Comparison of ENCODE assay signal across 9 mouse cellular contexts in genomic region chr7:125392536-125392935, GRCm38 (mm10). TPM values are rescaled to one million over a fixed set of nuclear protein-coding genes. Genes with fewer than 3 reads are reported as not detected.
A peak's percentile ranks its signal among the peaks of the same experiment; 100 is the strongest.
DNase-seq lines count a peak whose midpoint lies in the region; ATAC-seq and TF ChIP-seq lines count a peak whose summit lies in the region.
"Had no signal": no experiment of that assay in that cellular context is flagged by ENCODE, and none has a peak within 500 bp of the region (broad histone marks: within the 10 kb centered on the region; RNA-seq: fewer than 3 reads in every experiment).

No protein-coding gene starts in this region.

- 40% methylated on average over 3 of the region's 3 CpGs for WGBS in intestine, embryonic 14.5 days
- WGBS in intestine, postnatal 0 days: 40% methylated on average over 3 of the region's 3 CpGs
- 38% methylated on average over 3 of the region's 3 CpGs for WGBS in intestine, embryonic 16.5 days
- 55% methylated on average over 3 of the region's 3 CpGs for WGBS in midbrain, embryonic 14.5 days
- 43% methylated on average over 3 of the region's 3 CpGs for WGBS in liver, embryonic 12.5 days (ENCODE audit: insufficient replicate concordance)

- intact Hi-C loops in gastrocnemius, postnatal 14 days (cut with DNase I; ENCODE audit: low total_unique reads): loop anchor here (5.0 to 10.0 kb wide), 2 partner anchors 1008 to 1260 kb away; no protein-coding TSS in a partner anchor

- H3K9me3 ChIP-seq in intestine, embryonic 14.5 days (ENCODE audit: control insufficient read depth, low read length): no peaks in the 10 kb centered on the region
- H3K9me3 ChIP-seq in intestine, postnatal 0 days (ENCODE audit: control insufficient read depth): no peaks in the 10 kb centered on the region
- no peaks in the 10 kb centered on the region for H3K9me3 ChIP-seq in intestine, embryonic 16.5 days (ENCODE audit: control insufficient read depth, low read length)
- H3K9me3 ChIP-seq in midbrain, embryonic 14.5 days (ENCODE audit: control insufficient read depth, low read length): no peaks in the 10 kb centered on the region
- no peaks in the 10 kb centered on the region for H3K9me3 ChIP-seq in liver, embryonic 12.5 days (replicated peaks)
- H3K9me3 ChIP-seq: G1E had no signal

- TF ChIP-seq CTCF in intestine, postnatal 0 days (IDR thresholded peaks at IDR 0.05; ENCODE audit: low read depth): no peak

- DNase-seq in intestine, embryonic 14.5 days (ENCODE audit: low spot score): peak; percentile 52
- DNase-seq in cerebellum, adult 18-20 months: peak; percentile 3 to 8
- peak; percentile 67 for DNase-seq in gastrocnemius, postnatal 14 days
- no peak for DNase-seq in midbrain, embryonic 14.5 days
- DNase-seq in frontal cortex, postnatal 10 days (ENCODE audit: low spot score in 2 of 2): no peak

- no peak overlapping the region for H3K27ac ChIP-seq in intestine, embryonic 14.5 days (ENCODE audit: low read depth)
- H3K27ac ChIP-seq in intestine, postnatal 0 days (ENCODE audit: low read depth, low read length): no peak overlapping the region
- H3K27ac ChIP-seq in intestine, embryonic 16.5 days (ENCODE audit: low read length): no peak overlapping the region
- no peak overlapping the region for H3K27ac ChIP-seq in midbrain, embryonic 14.5 days (replicated peaks; ENCODE audit: low read depth, low read length)
- H3K27ac ChIP-seq in liver, embryonic 12.5 days: no peak overlapping the region

- peaks cover 5% of the 10 kb centered on the region for H3K4me1 ChIP-seq in intestine, embryonic 14.5 days (replicated peaks; ENCODE audit: control insufficient read depth, insufficient read depth, low read length)
- no peaks in the 10 kb centered on the region for H3K4me1 ChIP-seq in intestine, postnatal 0 days (replicated peaks; ENCODE audit: control insufficient read depth, insufficient read depth, low read length)
- H3K4me1 ChIP-seq in intestine, embryonic 16.5 days (ENCODE audit: control insufficient read depth, insufficient read depth, low read length): peaks cover 8% of the 10 kb centered on the region; the same call in 1 of the 2 replicates
- peaks cover 6% of the 10 kb centered on the region; the same call in 1 of the 2 replicates for H3K4me1 ChIP-seq in midbrain, embryonic 14.5 days (ENCODE audit: control insufficient read depth, insufficient read depth, low read length)
- peaks cover 10% of the 10 kb centered on the region; the same call in 1 of the 2 replicates for H3K4me1 ChIP-seq in liver, embryonic 12.5 days

- ATAC-seq in intestine, embryonic 14.5 days (replicated peaks; ENCODE audit: low FRiP score, low TSS enrichment, low read depth): no peak
- no peak for ATAC-seq in intestine, postnatal 0 days
- ATAC-seq in intestine, embryonic 16.5 days: no peak
- no peak for ATAC-seq in midbrain, embryonic 14.5 days (ENCODE audit: low FRiP score, low TSS enrichment)
- ATAC-seq in liver, embryonic 12.5 days: no peak

- H3K27me3 ChIP-seq in intestine, embryonic 14.5 days (replicated peaks; ENCODE audit: control insufficient read depth, insufficient read depth, low read length): no peaks in the 10 kb centered on the region
- 0 out of 2 replicates have a peak, but pooled peaks cover 2% of the 10 kb centered on the region for H3K27me3 ChIP-seq in intestine, postnatal 0 days (replicated peaks; ENCODE audit: control insufficient read depth, insufficient read depth, low read length)
- H3K27me3 ChIP-seq in intestine, embryonic 16.5 days (replicated peaks; ENCODE audit: control insufficient read depth, insufficient read depth, low read length): no peaks in the 10 kb centered on the region
- H3K27me3 ChIP-seq in midbrain, embryonic 14.5 days (ENCODE audit: control insufficient read depth, insufficient read depth, low read length): no peaks in the 10 kb centered on the region
- H3K27me3 ChIP-seq in liver, embryonic 12.5 days (replicated peaks): peaks cover 46% of the 10 kb centered on the region

- H3K9ac ChIP-seq in intestine, embryonic 14.5 days (ENCODE audit: low read length): no peak overlapping the region
- no peak overlapping the region for H3K9ac ChIP-seq in intestine, postnatal 0 days (ENCODE audit: low read depth, low read length)
- peak overlapping the region; percentile 66; the same call in 1 of the 2 replicates for H3K9ac ChIP-seq in intestine, embryonic 16.5 days (ENCODE audit: low read depth, low read length)
- 0 out of 2 replicates have a peak overlapping the region, but pooled peaks have one; percentile 60 for H3K9ac ChIP-seq in midbrain, embryonic 14.5 days (replicated peaks; ENCODE audit: low read length)
- H3K9ac ChIP-seq in liver, embryonic 12.5 days: no peak overlapping the region

- no peak overlapping the region for H3K4me3 ChIP-seq in intestine, embryonic 14.5 days (ENCODE audit: low read depth, low read length)
- H3K4me3 ChIP-seq in intestine, postnatal 0 days (ENCODE audit: low read depth, low read length): no peak overlapping the region
- H3K4me3 ChIP-seq in intestine, embryonic 16.5 days (ENCODE audit: low read length): no peak overlapping the region
- no peak overlapping the region for H3K4me3 ChIP-seq in midbrain, embryonic 14.5 days (replicated peaks; ENCODE audit: low read depth, low read length)
- no peak overlapping the region for H3K4me3 ChIP-seq in liver, embryonic 12.5 days

- no peaks in the 10 kb centered on the region for H3K36me3 ChIP-seq in intestine, embryonic 14.5 days (ENCODE audit: control insufficient read depth, insufficient read depth, low read length)
- H3K36me3 ChIP-seq in intestine, postnatal 0 days (ENCODE audit: control insufficient read depth, insufficient read depth): no peaks in the 10 kb centered on the region
- H3K36me3 ChIP-seq in intestine, embryonic 16.5 days (ENCODE audit: control insufficient read depth, insufficient read depth, low read length): no peaks in the 10 kb centered on the region
- H3K36me3 ChIP-seq in midbrain, embryonic 14.5 days (ENCODE audit: control insufficient read depth, insufficient read depth, low read length): no peaks in the 10 kb centered on the region
- no peaks in the 10 kb centered on the region for H3K36me3 ChIP-seq in liver, embryonic 12.5 days
- H3K36me3 ChIP-seq: G1E had no signal

- no peak overlapping the region for H3K4me2 ChIP-seq in intestine, embryonic 14.5 days (ENCODE audit: low read length)
- no peak overlapping the region for H3K4me2 ChIP-seq in intestine, postnatal 0 days (replicated peaks; ENCODE audit: low read depth)
- H3K4me2 ChIP-seq in intestine, embryonic 16.5 days (ENCODE audit: low read depth, low read length): no peak overlapping the region
- H3K4me2 ChIP-seq in midbrain, embryonic 14.5 days (ENCODE audit: low read length): peak overlapping the region; percentile 68
- no peak overlapping the region for H3K4me2 ChIP-seq in liver, embryonic 12.5 days

RNA-seq across cellular contexts. Expression of gene Kdm8, which starts 51.9 kb away (rescaled TPM):
- polyA plus RNA-seq in intestine, embryonic 14.5 days (2014; fragmentation: Nextera tagmentation; extraction: Ambion mirVana): 9.9 and 13.0 TPM in 2 replicates
- 3.3 and 3.5 TPM in 2 replicates for polyA plus RNA-seq in intestine, postnatal 0 days (2015; fragmentation: Nextera tagmentation; extraction: Ambion mirVana)
- 1 to 10 TPM; 4.3 to 4.9 TPM for total RNA-seq in gastrocnemius, postnatal 14 days (2021)
- 9.3 and 10.4 TPM in 2 replicates for polyA plus RNA-seq in intestine, embryonic 16.5 days (2015; fragmentation: Nextera tagmentation; extraction: Ambion mirVana)
- polyA plus RNA-seq in midbrain, embryonic 14.5 days (2014; fragmentation: Nextera tagmentation; extraction: Ambion mirVana): 3.8 and 5.5 TPM in 2 replicates
- polyA plus RNA-seq in liver, embryonic 12.5 days (2016; fragmentation: Nextera tagmentation; extraction: Ambion mirVana): 11.1 and 11.7 TPM in 2 replicates

Comparison
In these comparisons a context has a peak if more than half of its experiments do, and no peak if none do; other contexts are left out.
1. H3K9ac ChIP-seq: peak in intestine, embryonic 16.5 days (single experiment) and midbrain, embryonic 14.5 days (single experiment); none in intestine, embryonic 14.5 days (single experiment), intestine, postnatal 0 days (single experiment) and liver, embryonic 12.5 days (single experiment).
2. DNase-seq: peak in intestine, embryonic 14.5 days (single experiment), cerebellum, adult 18-20 months (2 of 2) and gastrocnemius, postnatal 14 days (single experiment); none in midbrain, embryonic 14.5 days (single experiment) and frontal cortex, postnatal 10 days (0 of 2).